Mouse (Mus musculus): ENCODE results near the gene Usp44. TPM values are rescaled to one million over a fixed set of nuclear protein-coding genes. Genes with fewer than 3 reads are reported as not detected.
"Not testable (repeated sequence)": the region's sequence is repeated elsewhere in the genome, so short reads cannot be mapped to it uniquely, and the experiment has no call there.

Gene Usp44
- 1.1 and 1.3 TPM in 2 replicates for polyA plus RNA-seq (2012; rRNA removed)

- no peak within 1 kb of the TSS for H3K27ac ChIP-seq (ENCODE audit: control insufficient read depth, insufficient read depth, low read length)
These were observed at the start of gene Usp44 for GRCm38 (mm10) chr10:93830931-93831729. TSS of gene Usp44 (plus strand) at chr10:93831555.

DNA sequence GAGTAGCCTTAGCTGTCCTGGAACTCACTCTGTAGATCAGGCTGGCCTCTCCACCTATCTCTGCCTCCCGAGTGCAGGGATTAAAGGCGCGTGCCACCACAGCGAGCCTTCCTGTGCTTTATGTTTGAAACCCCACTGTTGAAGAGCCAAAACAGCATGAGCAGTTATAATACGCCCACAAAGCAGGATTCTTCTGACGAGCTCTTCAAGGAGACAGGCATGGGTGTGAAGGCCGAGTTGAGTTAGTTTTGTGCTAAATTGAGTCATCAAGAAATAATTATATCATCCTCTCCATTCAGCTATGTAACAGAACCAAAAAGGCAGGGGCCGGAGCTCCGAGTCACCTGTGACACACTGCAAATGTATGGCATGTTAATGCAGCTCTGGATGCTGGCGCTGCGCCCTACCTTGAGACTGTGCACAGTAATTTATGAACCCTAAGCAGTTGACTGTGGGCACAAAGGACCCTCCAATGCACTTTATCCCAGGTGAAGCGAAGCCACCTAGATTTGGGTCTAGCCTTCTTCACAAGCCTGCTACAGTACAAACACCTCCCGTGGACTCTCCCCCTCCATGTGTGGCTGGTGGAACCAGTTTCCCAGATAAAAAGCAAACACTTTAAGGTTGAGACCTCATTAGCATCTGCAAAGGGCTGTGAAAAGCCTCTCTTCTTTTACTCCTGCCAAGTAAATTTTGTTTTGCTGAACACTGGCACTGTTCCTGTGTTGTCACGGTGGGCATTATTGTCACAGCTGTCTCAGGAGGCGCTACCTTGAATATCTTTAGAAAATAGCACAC lies 47.9 kb upstream of the Usp44 start:
- WGBS, result 92% methylated on average over 15 of the region's 15 CpGs

More at GRCm38 (mm10) chr10:93830931-93831729, at the start of gene Usp44:
- WGBS, result 86% methylated on average over 22 of the region's 22 CpGs
- TF ChIP-seq POLR2A (IDR thresholded peaks at IDR 0.05; ENCODE audit: control insufficient read depth, extremely low read depth, insufficient read depth, low read length, poor library complexity), result no peak
- TF ChIP-seq CTCF (IDR thresholded peaks at IDR 0.05; ENCODE audit: borderline replicate concordance, control insufficient read depth, extremely low read depth, insufficient read depth, low read length, poor library complexity), result no peak
- DNase-seq, result no peak
- Histone ChIP-seq H3K4me3 (ENCODE audit: control insufficient read depth, insufficient read depth, low read length) (no peak within 1 kb of the TSS), H3K4me1 (replicated peaks; ENCODE audit: control insufficient read depth, insufficient read depth, low read length) (peaks cover 17% of the 10 kb centered on the region), H3K27me3 (ENCODE audit: control insufficient read depth, insufficient read depth, low read length) (peaks cover 4% of the 10 kb centered on the region; the same call in 1 of the 2 replicates), H3K36me3 (ENCODE audit: control insufficient read depth, insufficient read depth, low read length) (no peaks in the 10 kb centered on the region)

DNA sequence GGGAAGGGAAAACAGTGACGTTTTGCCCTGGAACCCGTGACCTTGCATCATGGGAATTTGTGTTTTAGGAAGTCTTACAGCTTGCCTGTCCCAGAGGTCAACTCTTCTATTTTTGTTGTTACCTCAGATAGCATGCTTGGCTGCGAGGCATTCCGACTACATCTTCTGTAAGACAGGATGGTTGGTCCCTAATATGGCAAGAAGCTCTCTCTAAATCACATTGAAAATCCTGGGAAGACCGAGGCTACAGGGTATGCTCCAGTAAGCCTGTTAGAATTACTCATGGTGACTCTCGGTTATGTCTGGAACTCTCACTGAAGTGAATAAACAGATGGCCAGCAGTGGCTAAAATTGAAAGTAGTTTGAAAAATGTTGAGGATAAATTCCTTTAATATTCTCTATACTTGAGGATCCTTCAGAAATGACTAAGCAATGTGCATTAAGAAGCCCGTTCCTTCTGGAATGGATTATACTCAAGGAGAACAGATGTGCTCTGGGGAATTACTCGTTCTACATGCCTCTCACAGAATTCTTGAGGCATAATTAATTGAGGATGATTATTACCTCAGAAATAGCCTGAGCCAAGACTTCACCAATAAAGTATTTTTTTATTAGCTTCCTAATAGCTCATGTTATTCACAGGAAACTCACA lies 31.5 kb upstream of the Usp44 start:
- no peaks in the 10 kb centered on the region for H3K36me3 ChIP-seq (ENCODE audit: control insufficient read depth, insufficient read depth, low read length)
- no peak overlapping the region for H3K27ac ChIP-seq (ENCODE audit: control insufficient read depth, insufficient read depth, low read length)
- 92% methylated on average over 8 of the region's 8 CpGs for WGBS
- no peak for TF ChIP-seq CTCF (IDR thresholded peaks at IDR 0.05; ENCODE audit: borderline replicate concordance, control insufficient read depth, extremely low read depth, insufficient read depth, low read length, poor library complexity)
- TF ChIP-seq POLR2A (IDR thresholded peaks at IDR 0.05; ENCODE audit: control insufficient read depth, extremely low read depth, insufficient read depth, low read length, poor library complexity), result no peak
- H3K4me1 ChIP-seq (replicated peaks; ENCODE audit: control insufficient read depth, insufficient read depth, low read length), result no peaks in the 10 kb centered on the region
- no peak overlapping the region for H3K4me3 ChIP-seq (ENCODE audit: control insufficient read depth, insufficient read depth, low read length)
- no peak for DNase-seq
- H3K27me3 ChIP-seq (ENCODE audit: control insufficient read depth, insufficient read depth, low read length), result no peaks in the 10 kb centered on the region

More for the DNA sequence above, 47.9 kb upstream of the Usp44 start:
- no peak overlapping the region for H3K27ac ChIP-seq (ENCODE audit: control insufficient read depth, insufficient read depth, low read length)
- H3K4me1 ChIP-seq (replicated peaks; ENCODE audit: control insufficient read depth, insufficient read depth, low read length), result no peaks in the 10 kb centered on the region
- DNase-seq, result no peak
- H3K36me3 ChIP-seq (ENCODE audit: control insufficient read depth, insufficient read depth, low read length), result no peaks in the 10 kb centered on the region
- TF ChIP-seq CTCF (IDR thresholded peaks at IDR 0.05; ENCODE audit: borderline replicate concordance, control insufficient read depth, extremely low read depth, insufficient read depth, low read length, poor library complexity), result no peak
- TF ChIP-seq POLR2A (IDR thresholded peaks at IDR 0.05; ENCODE audit: control insufficient read depth, extremely low read depth, insufficient read depth, low read length, poor library complexity), result no peak
- H3K4me3 ChIP-seq (ENCODE audit: control insufficient read depth, insufficient read depth, low read length), result no peak overlapping the region
- no peaks in the 10 kb centered on the region for H3K27me3 ChIP-seq (ENCODE audit: control insufficient read depth, insufficient read depth, low read length)

- Histone ChIP-seq H3K27ac (ENCODE audit: control insufficient read depth, insufficient read depth, low read length) (no peak overlapping the region), H3K27me3 (ENCODE audit: control insufficient read depth, insufficient read depth, low read length) (no peaks in the 10 kb centered on the region), H3K4me1 (replicated peaks; ENCODE audit: control insufficient read depth, insufficient read depth, low read length) (no peaks in the 10 kb centered on the region), H3K36me3 (ENCODE audit: control insufficient read depth, insufficient read depth, low read length) (no peaks in the 10 kb centered on the region), H3K4me3 (ENCODE audit: control insufficient read depth, insufficient read depth, low read length) (no peak overlapping the region)
- TF ChIP-seq CTCF (IDR thresholded peaks at IDR 0.05; ENCODE audit: borderline replicate concordance, control insufficient read depth, extremely low read depth, insufficient read depth, low read length, poor library complexity) (no peak), POLR2A (IDR thresholded peaks at IDR 0.05; ENCODE audit: control insufficient read depth, extremely low read depth, insufficient read depth, low read length, poor library complexity) (no peak)
- WGBS, result 84% methylated on average over 4 of the region's 4 CpGs
- DNase-seq, result no peak
These were observed 31.0 kb upstream of the Usp44 start for GRCm38 (mm10) chr10:93800363-93800722.

DNA sequence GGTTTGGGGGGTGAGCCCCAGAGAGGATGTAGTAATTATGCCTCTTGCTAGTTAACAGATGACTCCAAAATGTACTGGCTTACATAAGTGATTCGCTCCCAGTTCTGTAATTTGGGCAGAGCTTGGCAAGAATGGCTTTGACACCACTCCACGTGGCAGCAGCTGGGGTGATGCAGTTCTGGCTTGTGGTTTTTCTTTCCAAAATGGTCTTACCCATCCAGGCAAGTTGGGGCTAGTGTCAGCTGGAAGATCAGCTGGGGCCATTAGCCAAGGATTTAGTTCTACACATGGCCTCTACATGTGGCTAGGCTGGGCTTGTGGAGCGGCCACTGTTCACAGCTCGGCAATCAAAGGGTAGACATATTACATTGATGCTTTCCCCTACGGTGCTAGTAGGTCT lies 30.5 kb upstream of the Usp44 start:
- Histone ChIP-seq H3K27ac (ENCODE audit: control insufficient read depth, insufficient read depth, low read length) (no peak overlapping the region), H3K4me3 (ENCODE audit: control insufficient read depth, insufficient read depth, low read length) (no peak overlapping the region)
- no peak for DNase-seq

GRCm38 (mm10) chr10:93803199-93803598 lies 28.2 kb upstream of the Usp44 start:
- Histone ChIP-seq H3K27ac (ENCODE audit: control insufficient read depth, insufficient read depth, low read length) (no peak overlapping the region), H3K36me3 (ENCODE audit: control insufficient read depth, insufficient read depth, low read length) (no peaks in the 10 kb centered on the region), H3K4me1 (replicated peaks; ENCODE audit: control insufficient read depth, insufficient read depth, low read length) (no peaks in the 10 kb centered on the region), H3K4me3 (ENCODE audit: control insufficient read depth, insufficient read depth, low read length) (no peak overlapping the region), H3K27me3 (ENCODE audit: control insufficient read depth, insufficient read depth, low read length) (no peaks in the 10 kb centered on the region)
- WGBS, result 72% methylated on average over 6 of the region's 6 CpGs
- no peak for TF ChIP-seq POLR2A (IDR thresholded peaks at IDR 0.05; ENCODE audit: control insufficient read depth, extremely low read depth, insufficient read depth, low read length, poor library complexity)
- TF ChIP-seq CTCF (IDR thresholded peaks at IDR 0.05; ENCODE audit: borderline replicate concordance, control insufficient read depth, extremely low read depth, insufficient read depth, low read length, poor library complexity), result no peak
- DNase-seq, result no peak

More for the DNA sequence above, 30.5 kb upstream of the Usp44 start:
- Histone ChIP-seq H3K36me3 (ENCODE audit: control insufficient read depth, insufficient read depth, low read length) (no peaks in the 10 kb centered on the region), H3K4me1 (replicated peaks; ENCODE audit: control insufficient read depth, insufficient read depth, low read length) (no peaks in the 10 kb centered on the region), H3K27me3 (ENCODE audit: control insufficient read depth, insufficient read depth, low read length) (no peaks in the 10 kb centered on the region)
- TF ChIP-seq POLR2A (IDR thresholded peaks at IDR 0.05; ENCODE audit: control insufficient read depth, extremely low read depth, insufficient read depth, low read length, poor library complexity) (no peak), CTCF (IDR thresholded peaks at IDR 0.05; ENCODE audit: borderline replicate concordance, control insufficient read depth, extremely low read depth, insufficient read depth, low read length, poor library complexity) (no peak)
- WGBS, result 79% methylated on average over 5 of the region's 5 CpGs

- WGBS, result 93% methylated on average over 8 of the region's 8 CpGs
- not testable (repeated sequence) for DNase-seq; H3K4me3 ChIP-seq (ENCODE audit: control insufficient read depth, insufficient read depth, low read length); H3K36me3 ChIP-seq (ENCODE audit: control insufficient read depth, insufficient read depth, low read length); H3K27ac ChIP-seq (ENCODE audit: control insufficient read depth, insufficient read depth, low read length); H3K4me1 ChIP-seq (replicated peaks; ENCODE audit: control insufficient read depth, insufficient read depth, low read length); H3K27me3 ChIP-seq (ENCODE audit: control insufficient read depth, insufficient read depth, low read length)
These were observed 21.9 kb upstream of the Usp44 start for GRCm38 (mm10) chr10:93809438-93809837.

All from thymus, adult 2 months (tissue).